Mouse (Mus musculus) embryonic facial prominence, embryonic 11.5 days (tissue): Measurements from ENCODE around the gene Mrpl44. TPM values are rescaled to one million over a fixed set of nuclear protein-coding genes. Genes with fewer than 3 reads are reported as not detected.

ENCODE experiments used
- ATAC-seq: fragments of 200-750 bp; cut with Nextera tagmentation; replicated peaks from 2 replicates; pipeline ENCODE4 v1.8.0; 2017; ENCODE audit warnings: low read depth; ENCODE audit not compliant: insufficient number of reproducible peaks, low FRiP score, low TSS enrichment
- DNase-seq: peaks from one replicate; pipeline ENCODE4 v3.0.0-alpha.2; 2015; ENCODE audit warnings: low spot score
- H3K27ac ChIP-seq: fragments of 300-500 bp; sonication (generic); replicated peaks from 2 replicates; pipeline ENCODE4 v1.5.1; 2014; ENCODE audit warnings: mild to moderate bottlenecking, low read depth, low read length, control low read depth
- H3K27me3 ChIP-seq: fragments of 300-500 bp; sonication (generic); 2 replicates; pipeline ENCODE4 v1.6.1; 2014; ENCODE audit warnings: mild to moderate bottlenecking, low read length, moderate library complexity, mixed read lengths; ENCODE audit not compliant: control insufficient read depth, insufficient read depth
- H3K36me3 ChIP-seq: fragments of 300-500 bp; sonication (generic); replicated peaks from 2 replicates; pipeline ENCODE4 v1.6.1; 2014; ENCODE audit warnings: low read depth, mild to moderate bottlenecking, low read length, moderate library complexity, mixed read lengths; ENCODE audit not compliant: control insufficient read depth, insufficient read depth
- H3K4me1 ChIP-seq: fragments of 300-500 bp; sonication (generic); 2 replicates; pipeline ENCODE4 v1.6.1; 2014; ENCODE audit warnings: low read length, mixed read lengths; ENCODE audit not compliant: control insufficient read depth, insufficient read depth
- H3K4me2 ChIP-seq: fragments of 300-500 bp; sonication (generic); 2 replicates; pipeline ENCODE4 v1.6.1; 2014; ENCODE audit warnings: low read depth, mild to moderate bottlenecking, control low read depth, low read length, moderate library complexity
- H3K4me3 ChIP-seq: fragments of 300-500 bp; sonication (generic); 2 replicates; pipeline ENCODE4 v1.5.1; 2014; ENCODE audit warnings: low read depth, low read length, control low read depth
- H3K9ac ChIP-seq: fragments of 300-500 bp; sonication (generic); replicated peaks from 2 replicates; pipeline ENCODE4 v1.6.1; 2014; ENCODE audit warnings: mild to moderate bottlenecking, control low read depth, low read length
- H3K9me3 ChIP-seq: fragments of 300-500 bp; sonication (generic); replicated peaks from 2 replicates; pipeline ENCODE4 v1.6.1; 2016; ENCODE audit warnings: mild to moderate bottlenecking, low read length, inconsistent platforms, mixed read lengths; ENCODE audit not compliant: control insufficient read depth
- WGBS: fragments of 180-500 bp; shearing (Covaris S2); extraction: QIAGEN DNeasy Blood & Tissue Kit; methylation state at CpG from one replicate; pipeline ENCODE4 v1.1.7; 2014; 5-methylcytosine and 5-hydroxymethylcytosine counted together
- polyA plus RNA-seq: library from polyadenylated mRNA; unstranded; fragments of >200 nt; fragmentation: Nextera tagmentation; extraction: Ambion mirVana; gene quantifications from 2 replicates; pipeline ENCODE4 v1.2.1, GENCODE M21; 2014

The Mrpl44 gene
- polyA plus RNA-seq, 1 experiment from 2014 or later, result 53.1 TPM

- no peak overlapping the region for H3K4me2 ChIP-seq
- 54% methylated on average over 11 of the region's 11 CpGs for WGBS
- no peaks in the 10 kb centered on the region for H3K27me3 ChIP-seq
- H3K9ac ChIP-seq, result no peak overlapping the region
- no peaks in the 10 kb centered on the region for H3K36me3 ChIP-seq
- peak; percentile 35 for DNase-seq
- H3K4me3 ChIP-seq, result no peak overlapping the region
- no peaks in the 10 kb centered on the region for H3K4me1 ChIP-seq
- no peak overlapping the region for H3K27ac ChIP-seq
- H3K9me3 ChIP-seq, result no peaks in the 10 kb centered on the region
- ATAC-seq, result no peak
These were observed 27.1 kb downstream of the Mrpl44 start for GRCm38 (mm10) chr1:79802858-79803427.

GRCm38 (mm10) chr1:79803614-79804013 lies 27.8 kb downstream of the Mrpl44 start:
- H3K27ac ChIP-seq, result no peak overlapping the region
- no peak overlapping the region for H3K9ac ChIP-seq
- 79% methylated on average over 7 of the region's 7 CpGs for WGBS
- H3K4me2 ChIP-seq, result no peak overlapping the region
- H3K4me1 ChIP-seq, result no peaks in the 10 kb centered on the region
- DNase-seq (no peak), ATAC-seq (no peak)
- no peaks in the 10 kb centered on the region for H3K36me3 ChIP-seq
- no peaks in the 10 kb centered on the region for H3K9me3 ChIP-seq
- H3K27me3 ChIP-seq, result no peaks in the 10 kb centered on the region
- H3K4me3 ChIP-seq, result no peak overlapping the region

- 85% methylated on average over 5 of the region's 5 CpGs for WGBS
- no peaks in the 10 kb centered on the region for H3K9me3 ChIP-seq
- no peak overlapping the region for H3K9ac ChIP-seq
- no peaks in the 10 kb centered on the region for H3K4me1 ChIP-seq
- no peaks in the 10 kb centered on the region for H3K36me3 ChIP-seq
- no peak overlapping the region for H3K4me3 ChIP-seq
- no peak for ATAC-seq
- H3K27me3 ChIP-seq, result no peaks in the 10 kb centered on the region
- no peak for DNase-seq
- no peak overlapping the region for H3K27ac ChIP-seq
- H3K4me2 ChIP-seq, result no peak overlapping the region
These were observed 31.0 kb downstream of the Mrpl44 start for GRCm38 (mm10) chr1:79806865-79807264.

- H3K27ac ChIP-seq, result no peak overlapping the region
- no peak for DNase-seq
- no peaks in the 10 kb centered on the region for H3K4me1 ChIP-seq
- no peaks in the 10 kb centered on the region for H3K9me3 ChIP-seq
- no peak overlapping the region for H3K9ac ChIP-seq
- ATAC-seq, result no peak
- 80% methylated on average over 3 of the region's 3 CpGs for WGBS
- H3K4me2 ChIP-seq, result no peak overlapping the region
- H3K27me3 ChIP-seq, result no peaks in the 10 kb centered on the region
- no peaks in the 10 kb centered on the region; the same call in 1 of the 2 replicates for H3K36me3 ChIP-seq
- no peak overlapping the region for H3K4me3 ChIP-seq
These were observed 33.6 kb downstream of the Mrpl44 start for GRCm38 (mm10) chr1:79809447-79809846.

GRCm38 (mm10) chr1:79815446-79815845 lies 39.6 kb downstream of the Mrpl44 start:
- no peak overlapping the region for H3K9ac ChIP-seq
- H3K9me3 ChIP-seq, result no peaks in the 10 kb centered on the region
- no peaks in the 10 kb centered on the region; the same call in 1 of the 2 replicates for H3K36me3 ChIP-seq
- no peak overlapping the region for H3K27ac ChIP-seq
- WGBS, result 91% methylated on average over 3 of the region's 3 CpGs
- no peak overlapping the region for H3K4me2 ChIP-seq
- no peaks in the 10 kb centered on the region for H3K27me3 ChIP-seq
- ATAC-seq (no peak), DNase-seq (no peak)
- no peak overlapping the region for H3K4me3 ChIP-seq
- no peaks in the 10 kb centered on the region for H3K4me1 ChIP-seq

- Histone ChIP-seq H3K36me3 (no peaks in the 10 kb centered on the region; the same call in 1 of the 2 replicates), H3K27me3 (no peaks in the 10 kb centered on the region), H3K4me2 (no peak overlapping the region), H3K9ac (no peak overlapping the region), H3K4me1 (no peaks in the 10 kb centered on the region), H3K4me3 (no peak overlapping the region), H3K9me3 (no peaks in the 10 kb centered on the region), H3K27ac (no peak overlapping the region)
- DNase-seq, result no peak
- 95% methylated on average over 11 of the region's 11 CpGs for WGBS
- no peak for ATAC-seq
These were observed 43.6 kb downstream of the Mrpl44 start for GRCm38 (mm10) chr1:79819296-79819879.

- Histone ChIP-seq H3K9ac (no peak overlapping the region), H3K27ac (no peak overlapping the region), H3K27me3 (no peaks in the 10 kb centered on the region), H3K9me3 (no peaks in the 10 kb centered on the region), H3K36me3 (no peaks in the 10 kb centered on the region; the same call in 1 of the 2 replicates), H3K4me3 (no peak overlapping the region), H3K4me1 (no peaks in the 10 kb centered on the region), H3K4me2 (no peak overlapping the region)
- DNase-seq, result no peak
- WGBS, result 72% methylated on average over 13 of the region's 13 CpGs
- no peak for ATAC-seq
These were observed 47.1 kb downstream of the Mrpl44 start for GRCm38 (mm10) chr1:79822806-79823525.
